Mouse (Mus musculus): ENCODE data around the gene Ten1. TPM values are rescaled to one million over a fixed set of nuclear protein-coding genes. Genes with fewer than 3 reads are reported as not detected.
A peak's percentile ranks its signal among the peaks of the same experiment; 100 is the strongest.

Ten1 gene
- total RNA-seq, 2 experiments from 2014 or later, result 26.9 to 31.6 TPM

DNA sequence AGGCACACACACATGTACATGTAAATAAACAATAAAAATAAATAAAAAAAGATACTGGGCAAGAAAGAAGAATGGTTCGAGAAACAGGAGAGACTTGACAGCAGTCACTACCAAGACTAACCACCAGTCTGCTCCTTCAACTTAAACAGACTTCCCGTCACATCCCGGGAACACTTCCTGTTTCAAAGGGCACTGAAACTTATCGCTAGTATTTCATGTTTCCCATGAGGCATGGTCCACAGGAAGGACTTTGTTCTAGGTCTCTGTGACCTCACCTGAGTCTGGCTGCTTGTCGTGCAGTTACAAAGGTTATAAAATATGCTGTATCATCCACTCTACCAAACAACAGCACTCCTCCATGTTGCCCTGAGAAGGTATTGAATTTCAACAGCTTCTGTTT lies 3.4 kb upstream of the Ten1 start:
- intact Hi-C loops (cut with DNase I; ENCODE audit: low total_unique reads), result no loop called here
- no peak for DNase-seq

DNA sequence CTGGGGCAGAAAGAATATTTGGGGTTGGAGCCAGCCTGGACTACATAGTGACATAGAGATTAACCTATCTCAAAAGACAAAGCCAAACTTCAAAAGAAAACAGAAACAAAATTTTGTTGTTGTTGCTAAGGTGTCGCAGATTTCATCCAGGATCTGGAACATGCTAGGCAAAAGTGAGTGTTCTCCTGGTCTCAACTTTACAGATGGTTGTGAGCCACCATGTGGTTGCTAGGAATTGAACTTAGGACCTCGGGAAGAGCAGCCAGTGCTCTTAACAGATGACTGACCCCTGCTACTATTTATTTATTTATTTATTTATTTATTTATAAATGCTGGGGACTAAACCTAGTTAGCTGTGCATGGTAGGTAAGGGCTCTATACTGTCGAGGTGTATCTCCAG lies 2.3 kb upstream of the Ten1 start:
- DNase-seq, result no peak
- intact Hi-C loops (cut with DNase I; ENCODE audit: low total_unique reads), result no loop called here

DNA sequence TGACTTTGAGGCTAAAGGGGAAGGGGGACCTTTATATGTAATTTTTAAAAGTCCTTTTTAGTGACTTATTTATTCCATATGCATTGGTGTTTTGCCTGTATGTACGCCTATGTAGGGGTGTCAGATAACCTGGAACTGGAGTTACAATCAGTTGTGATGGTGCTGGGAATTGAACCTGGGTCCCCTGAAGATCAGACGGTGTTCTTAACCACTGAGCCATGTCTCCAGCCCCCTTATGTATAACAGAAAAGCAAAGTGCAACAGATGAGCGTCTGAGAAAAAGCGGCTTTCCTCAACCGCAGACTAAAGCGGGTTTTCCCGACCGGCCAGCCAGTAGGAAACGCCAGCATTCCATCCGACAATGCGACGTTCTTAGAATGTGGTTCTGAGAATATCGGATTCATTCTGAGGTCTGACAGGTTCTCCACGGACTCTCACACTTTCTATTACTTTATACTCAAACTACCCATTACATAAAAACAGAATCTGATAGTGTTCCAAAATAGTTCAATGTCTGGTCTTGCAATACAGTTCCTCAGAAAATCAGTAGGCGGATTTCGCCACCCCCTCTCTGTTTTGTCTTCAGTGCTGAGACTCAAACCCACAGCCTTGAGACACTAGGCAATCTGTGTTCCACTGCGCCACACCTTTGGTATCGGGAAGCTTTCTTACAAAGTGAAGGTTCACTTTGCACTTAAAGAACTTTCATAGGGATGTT lies 1.6 kb upstream of the Ten1 start:
- intact Hi-C loops (cut with DNase I; ENCODE audit: low total_unique reads), result no loop called here
- DNase-seq, result no peak

DNA sequence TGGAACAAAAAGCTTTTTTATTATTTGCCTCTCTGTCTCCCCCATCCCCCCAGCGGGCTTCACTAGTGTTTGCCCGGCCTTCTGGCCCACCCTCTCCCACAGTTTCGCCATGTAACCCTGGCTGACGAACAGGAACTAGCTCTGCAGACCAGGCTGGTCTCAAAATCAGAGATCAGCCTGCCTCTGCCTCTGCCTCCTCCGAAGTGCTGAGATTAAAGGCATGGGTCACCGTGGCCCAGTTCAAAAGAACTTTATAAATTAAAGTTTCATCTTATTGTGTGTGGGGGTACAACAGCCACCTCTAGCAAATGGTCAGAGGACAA lies 1.1 kb upstream of the Ten1 start:
- intact Hi-C loops (cut with DNase I; ENCODE audit: low total_unique reads), result no loop called here
- no peak for DNase-seq

DNA sequence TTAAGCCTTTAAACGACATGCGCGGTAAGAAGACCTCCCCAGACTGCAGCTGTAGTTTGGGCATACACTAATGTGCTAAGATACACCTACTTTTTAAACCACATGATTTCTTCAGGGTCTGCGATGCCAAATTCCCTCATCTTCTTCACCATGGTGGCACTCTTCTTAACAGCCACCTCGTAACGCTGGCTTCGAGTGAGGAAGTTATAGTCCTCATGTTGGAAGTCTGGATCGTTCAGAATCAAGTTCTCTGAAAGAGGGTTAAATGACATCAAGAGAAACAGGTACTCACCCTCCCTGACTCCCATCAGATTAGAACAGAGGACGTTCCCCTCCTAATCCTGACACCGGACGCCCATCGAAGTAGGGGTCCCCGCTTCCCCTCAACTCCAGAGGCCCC lies 523 bp upstream of the Ten1 start:
- intact Hi-C loops (cut with DNase I; ENCODE audit: low total_unique reads), result no loop called here
- DNase-seq, result no peak

DNA sequence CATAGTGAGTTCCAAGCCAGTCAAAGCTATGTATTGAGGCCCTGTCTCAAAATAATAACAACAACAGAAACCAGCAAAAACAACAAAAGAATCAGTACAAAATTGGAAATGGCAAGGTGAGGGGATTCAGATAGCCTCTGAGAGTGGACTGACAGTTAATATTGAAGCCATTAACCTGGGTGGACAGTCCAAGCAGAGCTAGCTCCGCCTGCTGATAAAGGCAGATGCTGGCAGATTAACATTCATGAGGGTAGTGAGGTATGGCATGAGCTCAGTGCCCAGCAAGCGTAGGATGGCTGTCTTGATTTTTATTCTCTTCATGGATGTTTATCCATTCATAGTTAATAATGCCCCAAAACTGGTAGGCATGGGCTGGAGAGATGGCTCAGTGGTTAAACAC lies 2.5 kb downstream of the Ten1 start:
- DNase-seq, result no peak
- intact Hi-C loops (cut with DNase I; ENCODE audit: low total_unique reads), result no loop called here

DNA sequence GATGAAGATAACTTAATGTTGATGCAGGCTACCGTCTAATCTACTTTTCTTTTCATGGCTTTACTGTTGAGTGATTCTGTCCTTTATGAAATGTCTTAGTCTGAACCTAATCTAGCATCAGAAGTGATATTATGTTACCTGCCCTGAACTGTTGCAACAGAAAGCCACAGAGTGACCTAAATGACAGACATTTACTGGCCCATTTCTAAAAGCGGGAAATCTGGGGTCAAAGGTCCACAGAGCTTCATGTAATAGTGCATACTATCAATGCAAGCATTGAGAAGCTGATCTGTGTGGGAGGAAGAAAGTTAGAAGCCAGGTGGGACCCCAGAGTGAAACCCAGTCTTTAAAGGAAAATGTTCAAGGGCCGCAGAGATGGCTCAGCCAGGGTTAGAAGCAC lies 4.5 kb downstream of the Ten1 start:
- DNase-seq, result no peak
- intact Hi-C loops (cut with DNase I; ENCODE audit: low total_unique reads), result no loop called here

DNA sequence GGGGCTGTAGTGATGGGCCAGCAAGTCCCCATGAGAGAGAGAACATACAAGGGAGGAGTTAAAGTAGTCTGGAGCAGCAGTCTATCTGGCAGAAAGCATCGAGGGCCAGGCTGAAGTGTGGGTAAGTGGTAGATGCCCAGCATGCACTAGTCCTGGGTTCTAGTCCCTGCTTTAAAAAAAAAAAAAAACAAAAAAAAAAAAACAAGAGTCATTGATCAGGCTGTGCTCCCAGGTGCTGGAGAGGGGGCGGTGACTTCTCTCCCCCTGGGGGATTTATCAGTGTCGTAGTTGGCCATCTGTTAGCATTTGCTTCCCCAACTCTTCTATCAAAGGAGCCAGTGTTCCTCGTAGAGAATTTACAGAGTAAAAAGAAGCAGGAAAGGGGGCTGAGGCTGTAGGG lies 8.0 kb downstream of the Ten1 start:
- DNase-seq, result no peak
- intact Hi-C loops (cut with DNase I; ENCODE audit: low total_unique reads), result no loop called here

DNA sequence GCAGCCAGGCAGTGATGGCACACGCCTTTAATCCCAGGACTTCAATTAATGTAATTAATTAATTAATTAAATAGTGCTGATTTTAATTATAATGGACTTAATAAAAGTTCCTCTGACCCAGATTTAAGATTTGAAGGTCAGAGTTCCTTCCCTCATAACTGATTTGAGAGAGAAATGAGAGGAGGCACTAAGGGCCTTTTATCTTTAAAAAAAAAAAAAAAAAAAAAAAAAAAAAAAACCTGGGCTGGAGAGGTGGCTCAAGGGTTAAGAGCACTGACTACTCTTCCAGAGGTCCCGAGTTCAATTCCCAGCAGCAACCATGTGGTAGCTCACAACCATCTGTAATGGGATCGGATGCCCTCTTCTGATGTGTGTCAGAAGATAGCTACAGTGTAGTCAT lies 10.0 kb downstream of the Ten1 start:
- no peak for DNase-seq
- intact Hi-C loops (cut with DNase I; ENCODE audit: low total_unique reads), result no loop called here

DNA sequence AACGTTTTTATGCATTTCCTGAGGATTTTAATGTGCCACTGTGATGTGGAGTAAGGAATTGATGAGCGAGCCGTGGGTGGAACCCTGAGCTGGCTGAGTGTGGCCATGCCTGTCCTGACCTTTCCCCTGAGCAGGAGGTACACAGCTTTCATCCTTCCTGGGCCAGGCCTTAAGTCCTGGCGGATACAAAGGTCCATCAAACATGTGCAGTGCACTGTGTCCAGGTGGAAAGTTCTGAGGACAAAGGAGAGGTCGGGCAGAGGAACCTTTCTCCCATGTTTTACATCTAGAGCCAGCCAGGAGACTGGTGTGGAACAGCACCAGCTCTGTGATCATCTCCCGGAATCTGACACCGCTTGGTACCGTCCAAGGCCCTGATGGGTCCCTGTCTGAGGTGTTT lies 10.6 kb downstream of the Ten1 start:
- intact Hi-C loops (cut with DNase I; ENCODE audit: low total_unique reads), result no loop called here
- DNase-seq, result no peak

DNA sequence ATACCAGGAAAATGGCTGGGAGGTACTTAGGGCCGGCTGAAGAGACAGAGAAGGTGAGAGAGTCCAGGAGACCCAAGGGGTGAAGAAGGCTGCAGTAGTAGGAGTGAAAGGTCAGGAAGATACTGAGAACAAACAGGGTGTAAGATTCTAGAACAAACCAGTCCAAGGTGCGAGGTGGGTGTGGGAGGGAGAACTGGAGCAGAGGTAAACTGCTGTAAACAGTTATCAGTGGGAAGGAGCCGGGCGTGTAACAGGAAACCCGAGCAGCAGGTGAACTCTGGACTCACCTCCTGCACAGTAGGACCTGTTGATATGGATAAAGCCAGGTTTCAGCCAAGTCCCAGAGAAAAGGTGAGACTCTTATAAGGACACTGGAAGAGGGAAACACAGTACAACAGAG lies 12.0 kb downstream of the Ten1 start:
- intact Hi-C loops (cut with DNase I; ENCODE audit: low total_unique reads), result no loop called here

DNA sequence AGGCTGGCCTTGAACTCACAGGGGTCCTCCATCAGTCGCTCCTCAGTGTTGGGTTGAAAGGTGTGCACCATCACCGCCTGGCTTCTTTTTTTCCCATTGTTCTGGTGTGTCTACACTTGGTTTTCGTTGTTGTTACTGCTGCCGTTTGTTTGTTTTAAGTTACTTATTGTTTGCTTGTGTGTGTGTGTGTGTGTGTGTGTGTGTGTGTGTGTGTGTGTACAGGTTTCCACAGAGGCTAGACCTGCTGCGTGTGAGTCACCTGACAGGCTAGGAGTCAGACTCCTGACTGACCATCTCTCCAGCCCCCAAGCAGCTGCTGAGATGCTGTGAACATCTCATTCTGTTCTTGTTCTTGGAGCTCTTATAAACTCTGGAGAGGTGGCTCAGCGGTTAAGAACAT lies 14.2 kb downstream of the Ten1 start:
- intact Hi-C loops (cut with DNase I; ENCODE audit: low total_unique reads), result no loop called here
- DNase-seq, result no peak

More for the DNA sequence above, 12.0 kb downstream of the Ten1 start:
- DNase-seq, result no peak

DNA sequence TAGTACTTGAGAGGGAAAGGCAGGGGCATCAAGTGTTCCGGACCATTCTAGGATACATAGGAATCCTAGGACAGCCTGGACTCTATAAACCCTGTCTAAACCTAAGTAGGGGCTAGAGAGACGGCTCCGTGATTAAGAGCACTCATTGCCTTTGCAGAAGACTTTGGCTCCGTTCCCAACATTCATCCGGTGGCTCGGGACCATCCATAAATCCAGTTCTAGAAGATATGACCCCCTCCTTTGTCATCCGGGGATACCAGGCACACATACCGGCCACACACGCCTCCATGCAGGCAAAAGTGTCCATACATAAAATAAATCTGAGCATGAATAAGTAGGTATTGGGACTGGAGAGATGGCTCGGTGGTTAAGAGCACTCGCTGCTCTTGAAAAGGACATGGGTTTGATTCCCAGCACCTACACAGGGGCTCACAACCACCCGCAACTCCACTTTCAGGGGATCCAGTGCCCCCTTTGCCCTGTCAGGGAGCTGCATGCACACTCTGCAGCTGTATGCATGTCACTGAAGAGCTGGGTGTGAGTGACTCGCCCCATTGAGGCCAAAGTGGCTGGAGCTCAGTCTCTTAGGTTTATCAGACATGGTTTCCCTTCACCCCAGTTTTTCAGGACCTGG lies 15.3 kb downstream of the Ten1 start:
- DNase-seq, result no peak
- intact Hi-C loops (cut with DNase I; ENCODE audit: low total_unique reads), result no loop called here

DNA sequence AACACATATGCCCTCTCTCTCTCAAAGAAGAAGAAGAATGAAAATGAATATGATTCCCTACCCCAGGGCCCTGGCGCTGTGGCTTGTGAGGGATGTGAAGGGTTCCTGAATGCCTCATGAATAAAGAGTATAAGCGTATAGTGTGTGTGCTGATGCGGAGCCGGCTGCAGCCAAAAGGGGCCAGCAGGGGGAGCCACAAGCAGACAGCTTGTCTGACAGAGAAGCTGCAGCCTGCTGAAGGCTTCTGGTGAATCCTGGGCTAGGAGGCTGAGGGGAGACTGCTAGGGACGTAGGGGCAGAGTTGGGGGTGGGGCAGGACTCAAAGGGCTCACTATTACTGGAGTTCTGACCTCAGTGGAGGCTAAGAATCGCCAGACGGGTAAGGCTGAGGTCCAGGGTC lies 16.5 kb downstream of the Ten1 start:
- no peak for DNase-seq
- intact Hi-C loops (cut with DNase I; ENCODE audit: low total_unique reads), result loop anchor here (5.0 kb wide), 1 partner anchor 73 kb away; no protein-coding TSS in a partner anchor

DNA sequence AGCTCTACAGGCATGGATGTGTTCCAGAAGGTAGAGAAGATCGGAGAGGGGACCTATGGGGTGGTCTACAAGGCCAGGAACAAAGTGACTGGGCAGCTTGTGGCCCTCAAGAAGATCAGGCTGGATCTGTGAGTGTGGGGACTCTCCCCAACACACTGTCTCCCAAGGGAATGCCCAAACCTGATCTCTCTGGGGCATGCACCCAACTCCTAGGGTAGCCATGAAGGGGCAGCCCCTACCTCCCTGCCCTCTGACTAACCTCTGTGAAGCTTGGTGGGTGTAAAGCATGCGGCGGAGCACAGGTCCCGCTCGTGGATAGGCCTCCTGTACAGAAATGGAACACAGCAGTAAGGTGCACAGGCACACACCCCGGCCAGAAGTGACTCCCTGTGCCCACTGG lies 17.3 kb downstream of the Ten1 start:
- intact Hi-C loops (cut with DNase I; ENCODE audit: low total_unique reads), result loop anchor here (5.0 kb wide), 1 partner anchor 74 kb away; no protein-coding TSS in a partner anchor
- DNase-seq, result no peak

DNA sequence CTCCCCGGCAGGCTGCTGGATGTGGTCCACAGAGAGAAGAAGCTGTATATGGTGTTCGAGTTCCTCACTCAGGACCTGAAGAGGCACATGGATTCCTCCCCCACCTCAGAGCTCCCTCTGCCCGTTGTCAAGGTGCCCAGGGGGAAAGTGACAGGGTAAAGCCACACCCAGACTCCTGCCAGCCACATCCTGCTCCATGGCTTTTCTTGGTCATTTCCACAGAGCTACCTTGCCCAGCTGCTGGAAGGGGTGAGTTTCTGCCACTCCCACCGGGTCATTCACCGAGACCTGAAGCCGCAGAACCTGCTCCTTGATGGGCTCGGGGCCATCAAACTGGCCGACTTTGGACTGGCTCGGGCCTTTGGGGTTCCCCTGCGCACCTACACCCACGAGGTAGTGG lies 17.9 kb downstream of the Ten1 start:
- intact Hi-C loops (cut with DNase I; ENCODE audit: low total_unique reads), result loop anchor here (5.0 kb wide), 1 partner anchor 74 kb away; no protein-coding TSS in a partner anchor
- DNase-seq, result no peak

DNA sequence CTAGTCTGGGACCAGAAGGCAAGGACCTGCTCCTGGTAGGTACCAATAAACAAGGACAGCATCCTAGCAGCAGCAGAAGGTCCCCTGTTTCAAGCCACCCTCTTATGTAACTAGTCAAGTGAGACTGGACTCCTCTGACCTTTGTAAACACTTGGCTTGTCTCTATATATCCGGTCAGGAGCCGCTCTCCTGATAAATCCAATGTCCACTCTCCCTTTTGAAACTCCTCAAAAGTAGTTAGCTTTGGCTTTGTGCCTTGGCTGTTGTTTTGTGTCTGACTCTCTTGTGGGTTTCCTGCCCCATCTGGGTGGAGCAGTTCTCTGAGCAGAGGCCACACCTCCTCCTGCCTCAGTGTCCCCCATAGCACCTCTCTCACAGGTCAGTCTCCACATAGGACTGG lies 19.6 kb downstream of the Ten1 start:
- intact Hi-C loops (cut with DNase I; ENCODE audit: low total_unique reads), result loop anchor here (5.0 kb wide), 1 partner anchor 76 kb away; no protein-coding TSS in a partner anchor
- no peak for DNase-seq

DNA sequence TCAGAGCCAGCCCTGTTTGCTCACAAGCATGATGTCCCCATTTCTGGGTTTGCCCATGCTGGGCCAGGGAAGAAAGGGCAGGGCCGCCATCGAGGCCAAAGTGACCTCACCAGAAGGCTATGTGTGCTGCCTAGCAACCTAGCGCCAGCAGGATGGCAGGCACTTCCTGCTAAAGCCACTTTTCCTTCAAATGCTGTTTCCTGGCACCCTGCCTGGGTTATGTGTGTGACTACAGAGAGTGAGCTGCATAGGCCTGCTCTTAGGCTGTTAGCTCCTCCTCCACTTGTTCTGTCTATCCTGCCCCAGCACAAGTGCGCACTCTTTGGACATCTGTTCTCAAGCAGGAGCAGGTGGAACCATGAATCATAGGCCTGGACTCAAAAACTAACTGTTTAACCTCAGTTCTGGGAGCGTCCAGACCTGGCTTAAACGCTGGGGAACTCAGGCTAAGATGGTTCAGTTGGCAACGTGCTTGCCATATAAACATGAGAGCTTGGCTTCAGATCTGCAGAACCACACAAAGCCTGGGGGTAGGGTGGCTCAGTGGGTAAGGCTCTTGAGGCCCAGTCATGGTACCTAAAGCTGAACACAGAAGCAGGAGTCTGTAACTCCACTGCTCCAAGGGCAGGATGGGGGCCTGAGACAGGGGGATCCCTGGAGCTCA lies 20.2 kb downstream of the Ten1 start:
- peak; percentile 87 for DNase-seq
- intact Hi-C loops (cut with DNase I; ENCODE audit: low total_unique reads), result loop anchor here (5.0 kb wide), 1 partner anchor 77 kb away; no protein-coding TSS in a partner anchor

DNA sequence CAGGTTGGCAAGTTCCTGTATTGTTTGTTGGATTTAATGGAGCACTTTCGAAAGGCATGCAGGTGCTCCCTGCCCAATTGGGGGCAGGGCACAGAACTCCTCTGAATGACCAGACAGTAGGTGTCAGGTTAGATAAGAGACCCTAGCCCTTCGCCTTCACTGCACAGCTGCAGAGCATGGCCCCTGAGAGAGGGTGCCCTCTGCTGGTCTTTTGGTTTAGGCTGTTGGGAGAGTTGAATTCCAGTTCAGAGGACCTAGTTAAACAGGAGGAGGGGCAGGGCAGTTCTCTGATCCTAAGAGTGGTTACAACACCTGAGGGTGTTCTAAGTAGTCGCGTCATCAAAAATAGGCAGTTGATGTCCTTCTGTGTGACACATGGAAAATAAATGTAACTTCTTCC lies 21.2 kb downstream of the Ten1 start:
- intact Hi-C loops (cut with DNase I; ENCODE audit: low total_unique reads), result loop anchor here (5.0 kb wide), 1 partner anchor 78 kb away; no protein-coding TSS in a partner anchor

DNA sequence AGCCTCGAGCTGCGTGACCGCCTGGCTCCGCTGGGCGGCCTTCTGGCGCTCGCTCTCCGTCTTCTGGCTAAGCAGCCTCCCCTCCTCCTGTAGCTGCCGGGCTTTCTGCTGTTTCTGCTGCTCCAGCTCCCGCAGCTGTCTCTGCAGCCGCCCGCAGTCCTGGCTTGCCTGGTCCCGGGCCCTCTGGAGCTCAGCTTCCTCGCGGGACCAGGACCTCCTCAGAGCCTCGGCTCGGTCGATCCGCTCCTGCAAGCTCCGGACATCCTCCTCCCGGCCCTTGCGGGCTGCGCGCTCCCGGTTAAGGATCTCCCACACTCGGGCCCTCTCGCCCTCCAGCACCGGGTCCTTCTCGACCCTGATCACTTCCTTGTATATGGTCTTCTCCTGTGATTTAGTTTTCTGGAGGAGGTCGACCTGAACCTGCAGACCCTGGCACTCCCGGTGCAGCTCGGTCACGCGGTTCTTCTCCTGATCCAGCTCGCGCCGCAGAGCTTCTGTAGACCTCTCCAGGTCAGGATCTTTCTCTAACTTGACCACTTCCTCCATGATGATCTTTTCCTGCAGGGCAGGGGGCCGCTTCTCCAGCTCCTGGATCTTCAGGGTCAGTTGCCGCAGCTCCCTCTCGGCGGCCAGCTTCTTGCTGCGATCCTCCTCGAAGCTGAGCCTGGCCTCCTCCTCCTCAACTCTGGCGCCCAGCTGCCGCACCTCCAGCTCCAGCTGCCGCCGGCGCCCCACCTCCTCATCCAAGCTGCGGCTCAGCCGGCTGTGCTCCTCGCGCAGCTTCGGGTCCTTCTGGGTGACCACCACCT lies 23.5 kb downstream of the Ten1 start:
- intact Hi-C loops (cut with DNase I; ENCODE audit: low total_unique reads), result no loop called here
- peak; percentile 48 for DNase-seq

More for the DNA sequence above, 21.2 kb downstream of the Ten1 start:
- peak; percentile 68 for DNase-seq

All from gastrocnemius, postnatal 14 days (tissue).